Mouse (Mus musculus) urinary bladder, postnatal 4 days (tissue): ENCODE measurements around the gene Slmap.
"Not testable (repeated sequence)": the region's sequence is repeated elsewhere in the genome, so short reads cannot be mapped to it uniquely, and the experiment has no call there.

ENCODE experiments used
- DNase-seq, 2 experiments: peaks; one replicate each; pipeline ENCODE4 v3.0.0; 2021 to 2022; ENCODE audit warnings: low spot score in 2 of 2

The Slmap gene

DNA sequence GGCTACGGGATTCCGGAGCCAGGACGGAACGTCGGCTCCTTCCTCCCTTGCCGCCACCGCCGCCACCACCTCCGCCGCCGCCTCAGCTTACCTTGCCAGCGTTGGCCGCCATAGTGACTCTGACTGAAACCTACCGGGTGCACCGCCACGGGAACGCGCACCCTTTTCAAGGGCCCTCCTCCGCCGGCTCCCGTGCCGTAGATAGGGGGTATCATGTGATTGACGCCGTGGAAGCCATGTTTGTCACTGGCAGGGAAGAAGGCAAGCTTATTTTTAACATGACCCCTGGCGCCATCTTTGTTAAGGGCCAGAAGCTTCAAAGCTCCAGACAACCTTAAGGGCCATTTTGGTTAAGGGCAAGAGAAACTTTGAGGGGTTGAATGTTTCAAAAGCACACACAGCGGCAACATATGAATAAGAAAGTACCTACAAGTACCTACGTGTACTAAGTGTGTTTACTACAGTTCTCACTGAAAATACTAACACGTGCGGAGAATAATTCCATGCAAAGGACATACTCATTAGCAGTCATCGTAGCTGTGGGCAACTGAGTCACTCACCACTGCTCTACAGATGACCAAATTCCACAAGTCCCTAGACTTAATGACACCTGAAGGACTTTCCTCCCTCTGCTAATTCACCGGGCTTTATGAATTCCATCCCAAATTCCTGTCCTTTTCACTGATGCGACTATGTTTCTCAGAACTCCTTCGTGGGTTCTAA lies at the start of gene Slmap:
Gene Slmap, minus strand, starts transcription at position 175 of the 723 bp plus-strand sequence.
- peak; percentile 96 to 100 for DNase-seq

- no peak for DNase-seq
Measured at GRCm38 (mm10) chr14:26583645-26584044, 48.9 kb upstream of the Slmap start.

DNA sequence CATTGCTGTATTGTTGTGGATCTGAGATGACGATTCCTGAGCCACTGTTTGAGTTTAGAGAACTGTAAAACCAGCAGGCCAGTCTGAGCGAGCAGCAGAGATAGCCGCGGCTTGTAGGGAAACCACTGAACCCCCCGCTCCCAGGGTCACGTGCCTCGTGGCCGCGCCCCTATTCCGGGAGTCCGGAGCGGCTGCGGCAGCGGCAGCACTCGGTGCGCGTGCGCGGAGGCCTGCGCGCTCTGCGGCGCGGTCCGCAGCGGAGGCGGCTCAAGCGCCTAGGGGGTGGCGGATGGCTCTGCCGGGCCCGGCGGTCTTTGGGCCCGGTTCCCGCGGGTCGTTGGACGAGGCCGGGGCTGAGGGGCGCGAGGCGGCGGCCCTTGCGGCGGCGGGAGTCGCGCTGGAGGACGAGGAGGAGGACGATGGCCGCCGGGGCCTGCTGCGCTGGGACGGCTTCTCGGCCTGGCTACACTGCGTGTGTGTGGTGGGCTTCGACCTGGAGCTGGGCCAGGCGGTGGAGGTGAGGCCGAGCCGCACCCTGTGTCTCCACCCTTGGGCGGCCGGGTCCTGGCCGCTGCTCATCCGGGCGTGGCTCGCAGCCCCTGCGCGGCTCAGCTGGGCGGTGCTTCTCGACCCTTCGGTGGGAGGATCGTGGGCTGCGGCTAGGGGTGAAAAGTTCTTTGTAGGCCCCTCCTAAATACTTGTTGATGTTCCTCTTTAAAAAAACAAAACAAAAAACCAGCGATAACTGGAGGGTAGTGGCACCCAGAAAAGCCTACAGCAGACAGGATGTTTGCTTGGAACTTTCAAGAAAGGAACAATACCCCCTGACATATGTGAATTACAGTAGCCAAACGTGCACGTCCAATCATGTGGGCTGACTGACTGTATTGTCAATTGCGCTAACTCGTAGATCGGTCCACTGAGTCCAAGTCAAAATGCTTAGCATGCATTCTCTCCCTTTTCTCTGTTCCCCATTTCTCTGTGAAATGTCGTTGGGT lies 44.9 kb upstream of the Slmap start:
- peak; percentile 85 to 89 for DNase-seq

DNA sequence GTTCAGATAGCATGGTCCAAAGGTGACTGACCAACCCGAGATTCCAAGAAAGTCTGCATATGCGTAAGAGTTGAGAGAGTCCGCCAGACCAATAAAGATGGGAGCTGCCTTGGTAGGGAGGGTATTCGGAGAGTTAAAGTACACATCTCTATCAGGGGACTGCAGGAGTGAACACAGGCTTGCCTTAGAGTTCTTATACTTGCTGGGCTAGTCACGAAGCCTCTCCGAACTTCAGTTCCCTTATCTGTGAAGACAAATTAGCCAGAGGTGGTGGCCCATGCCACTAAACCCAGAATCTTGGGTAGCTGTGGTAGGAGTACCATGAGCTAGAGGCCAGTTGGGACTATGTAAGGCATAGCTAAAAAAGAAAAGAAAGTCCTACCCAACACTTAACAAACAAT lies 44.1 kb upstream of the Slmap start:
- no peak for DNase-seq

DNA sequence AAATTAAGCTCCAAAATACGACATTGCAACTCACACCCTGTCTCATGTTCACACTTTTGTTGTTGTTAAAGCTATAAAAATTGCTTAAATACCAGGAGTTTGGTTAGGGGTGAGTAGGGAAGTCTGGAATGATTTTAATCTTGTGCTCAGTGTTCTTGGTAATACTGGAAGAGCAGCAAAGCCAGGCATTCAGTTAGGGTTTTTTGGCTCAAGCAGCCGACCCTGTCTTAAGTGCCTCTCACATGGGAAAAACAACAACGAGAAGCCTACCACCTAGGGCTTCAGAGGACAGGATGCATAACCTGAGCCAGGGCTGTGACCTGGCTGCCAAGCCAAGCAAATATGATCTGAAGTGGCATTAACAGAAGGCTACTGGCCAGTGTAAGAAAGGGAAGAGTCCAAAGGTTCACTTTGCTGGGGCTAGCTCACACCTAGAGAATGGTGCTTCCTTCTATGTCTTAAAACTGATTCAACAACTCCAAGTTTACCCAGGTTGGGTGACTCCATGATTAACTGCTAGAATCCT lies 41.6 kb upstream of the Slmap start:
- no peak for DNase-seq

DNA sequence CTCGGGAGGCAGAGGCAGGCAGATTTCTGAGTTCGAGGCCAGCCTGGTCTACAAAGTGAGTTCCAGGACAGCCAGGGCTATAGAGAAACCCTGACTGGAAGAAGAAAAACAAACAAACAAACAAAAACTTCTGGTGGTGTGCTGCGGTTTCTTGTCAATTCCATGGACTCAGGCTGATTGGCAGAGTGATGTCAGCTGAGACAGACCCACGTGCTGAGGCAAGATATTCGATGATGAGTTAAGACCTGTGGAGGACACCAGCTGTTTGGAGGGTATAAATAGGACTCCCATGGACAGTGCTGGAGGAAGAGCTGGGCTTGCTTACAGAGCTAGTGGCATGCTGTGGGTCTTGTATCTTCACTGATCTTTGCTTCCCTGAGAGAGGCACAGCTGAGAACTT lies 38.8 kb upstream of the Slmap start, which contains the start of gene Dennd6a:
Gene Dennd6a, plus strand, starts transcription at position 301 of the 400 bp plus-strand sequence.
- not testable (repeated sequence) for DNase-seq

DNA sequence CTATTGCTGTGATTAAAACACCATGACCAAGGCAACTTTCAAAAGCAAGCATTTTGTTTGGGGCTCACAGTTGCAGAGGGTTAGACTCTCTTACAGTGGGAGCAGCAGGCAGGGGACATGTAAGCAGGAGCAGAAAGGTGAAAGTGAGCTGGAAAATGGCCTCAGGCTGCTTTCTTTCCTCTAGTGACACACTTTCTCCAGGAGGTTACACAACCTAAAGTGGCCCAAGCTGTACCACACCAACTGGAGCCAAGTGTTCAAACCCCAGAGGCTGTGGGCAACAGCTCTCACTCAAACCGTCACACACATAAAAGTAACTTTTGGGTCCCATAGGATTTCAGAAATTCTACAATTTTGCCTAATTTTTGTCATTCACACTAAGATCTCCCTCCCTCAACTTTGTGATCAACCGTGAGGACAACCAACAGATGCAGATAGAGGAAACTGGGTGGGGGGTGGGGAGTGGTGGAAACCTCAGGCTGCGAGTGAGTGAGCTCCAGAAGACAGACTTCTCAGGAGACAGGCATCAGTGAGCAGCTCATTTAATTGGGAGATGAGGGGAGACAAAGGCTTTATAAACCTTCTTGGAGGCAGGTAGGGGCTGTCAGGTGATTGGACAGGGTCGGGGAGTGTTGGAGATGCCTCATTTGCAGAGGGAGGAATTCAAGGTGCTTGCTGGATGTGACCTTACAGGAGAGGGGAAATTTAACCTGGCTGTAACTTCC lies 37.4 kb upstream of the Slmap start:
- DNase-seq = no peak

- DNase-seq = no peak
Measured at GRCm38 (mm10) chr14:26569880-26570279, 35.1 kb upstream of the Slmap start.

DNA sequence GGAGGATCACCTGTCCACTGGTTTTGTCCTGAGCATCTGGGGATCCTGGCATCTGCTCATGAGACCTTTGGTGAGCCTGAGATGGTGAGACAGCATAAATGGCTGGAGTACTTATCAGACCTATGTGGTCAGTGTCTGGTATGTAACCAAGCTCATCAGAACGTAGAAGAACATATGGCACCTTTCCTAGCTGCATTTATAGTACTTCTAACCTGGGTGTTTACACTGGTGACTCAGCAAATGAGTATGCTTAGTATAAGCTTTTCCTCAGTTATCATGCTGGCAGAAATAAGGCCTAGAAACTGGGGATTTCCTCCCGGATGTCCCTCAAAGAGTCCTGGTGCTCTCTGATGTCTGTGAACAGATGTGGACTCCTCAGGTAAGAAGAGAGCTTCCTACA lies 27.5 kb upstream of the Slmap start:
- DNase-seq = no peak

- DNase-seq = no peak
Measured at GRCm38 (mm10) chr14:26558536-26558935, 23.8 kb upstream of the Slmap start.

GRCm38 (mm10) chr14:26557581-26557980 lies 22.9 kb upstream of the Slmap start:
- DNase-seq = no peak

- DNase-seq = no peak
Measured at GRCm38 (mm10) chr14:26552853-26553252, 18.1 kb upstream of the Slmap start.

GRCm38 (mm10) chr14:26552441-26552840 lies 17.7 kb upstream of the Slmap start:
- no peak for DNase-seq

DNA sequence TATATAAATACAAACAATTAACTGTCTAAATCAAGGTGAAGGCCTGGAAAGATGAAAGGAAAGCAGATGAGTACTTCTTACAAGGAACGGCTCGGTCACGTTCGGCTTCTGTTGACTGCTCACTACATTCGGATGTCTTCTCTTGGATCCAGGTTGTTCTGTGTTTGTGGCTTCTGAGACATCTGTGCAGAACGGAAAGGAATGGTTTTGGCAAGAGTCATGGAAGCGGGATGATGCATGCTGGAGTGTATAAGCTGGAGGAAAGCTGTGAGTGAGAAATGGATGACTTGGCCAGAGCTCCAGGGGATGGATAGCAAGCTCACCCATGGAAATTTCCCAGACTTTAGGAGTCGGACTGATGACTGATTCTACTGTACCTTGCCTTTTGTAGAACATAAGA lies 16.0 kb upstream of the Slmap start:
- no peak for DNase-seq

- DNase-seq = no peak
Measured at GRCm38 (mm10) chr14:26547516-26548488, 13.1 kb upstream of the Slmap start.

GRCm38 (mm10) chr14:26542136-26542535 lies 7.4 kb upstream of the Slmap start:
- DNase-seq = no peak

DNA sequence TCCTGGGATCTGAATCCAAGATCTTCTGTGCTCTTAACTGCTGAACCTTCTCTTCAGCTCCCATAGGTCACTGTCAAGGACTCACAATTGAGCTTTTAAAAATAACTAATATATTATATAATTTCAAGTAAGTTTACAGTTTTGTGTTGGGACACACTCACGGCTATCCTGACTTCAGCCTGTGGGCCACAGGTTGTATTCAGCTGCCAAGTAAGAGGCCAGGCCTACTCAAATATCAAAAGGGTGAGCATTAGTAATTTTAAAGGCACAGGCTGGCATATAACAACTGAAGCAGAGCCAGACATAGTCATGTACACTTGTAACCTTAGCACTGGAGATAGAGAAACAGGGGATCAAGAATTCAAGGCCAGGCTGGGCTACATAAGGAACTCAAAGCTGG lies 5.8 kb upstream of the Slmap start:
- DNase-seq = no peak

DNA sequence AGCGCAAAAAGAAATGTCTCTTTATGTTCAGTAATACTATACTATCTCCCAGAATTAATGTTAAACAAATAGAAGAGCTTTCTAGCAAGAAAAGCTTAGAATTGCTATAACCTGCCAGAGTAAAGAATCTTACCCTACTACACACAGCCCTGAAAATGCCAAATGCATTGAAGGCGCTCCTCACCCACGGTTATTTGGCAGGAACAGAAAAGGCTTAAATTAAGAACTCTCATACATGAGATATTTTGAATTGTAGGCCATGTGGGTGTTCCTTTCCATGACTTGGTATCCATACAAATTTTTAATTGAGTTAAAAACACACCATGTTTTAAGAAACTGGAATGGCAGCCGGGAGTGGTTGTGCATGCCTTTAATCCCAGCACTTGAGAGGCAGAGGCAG lies 4.5 kb upstream of the Slmap start:
- no peak for DNase-seq

- DNase-seq = peak; percentile 24 to 62
Measured at GRCm38 (mm10) chr14:26533821-26534756, 642 bp downstream of the Slmap start.
